24 mouse cellular contexts compared by ENCODE assay signal in genomic region chr11:99321094-99321493, GRCm38 (mm10). TPM values are rescaled to one million over a fixed set of nuclear protein-coding genes. Genes with fewer than 3 reads are reported as not detected.
"Had no signal": no experiment of that assay in that cellular context is flagged by ENCODE, and none has a peak within 500 bp of the region (broad histone marks: within the 10 kb centered on the region; RNA-seq: fewer than 3 reads in every experiment).

No protein-coding gene starts in this region.

- H3K9me3 ChIP-seq: neural tube, embryonic 13.5 days; neural tube, embryonic 15.5 days; stomach, embryonic 15.5 days had no signal

- H3K4me3 ChIP-seq: neural tube, embryonic 13.5 days; neural tube, embryonic 15.5 days; stomach, embryonic 15.5 days had no signal

- H3K27me3 ChIP-seq: neural tube, embryonic 13.5 days; neural tube, embryonic 15.5 days; stomach, embryonic 15.5 days had no signal

- H3K4me2 ChIP-seq: neural tube, embryonic 13.5 days; neural tube, embryonic 15.5 days; stomach, embryonic 15.5 days had no signal

- H3K9ac ChIP-seq: neural tube, embryonic 13.5 days; neural tube, embryonic 15.5 days; stomach, embryonic 15.5 days had no signal

- H3K36me3 ChIP-seq: neural tube, embryonic 13.5 days; neural tube, embryonic 15.5 days; stomach, embryonic 15.5 days had no signal

- H3K27ac ChIP-seq: neural tube, embryonic 13.5 days; neural tube, embryonic 15.5 days; stomach, embryonic 15.5 days; stomach, postnatal 0 days had no signal

- DNase-seq: right cerebral cortex, adult 18-20 months; right cerebral cortex, postnatal 14 days; right cerebral cortex, postnatal 25 days; right cerebral cortex, postnatal 4 days; spleen, adult 18-20 months; thymus, adult 18-20 months; thymus, adult 2 months; thymus, postnatal 14 days; thymus, postnatal 25 days; thymus, postnatal 36 days; thymus, postnatal 4 days had no signal

- H3K4me1 ChIP-seq: neural tube, embryonic 13.5 days had no signal

RNA-seq across cellular contexts. Expression of gene Krt25, which starts 1.7 kb away (rescaled TPM):
- total RNA-seq: neutrophil, adult 5-6 weeks had no signal
- polyA plus RNA-seq: small intestine, adult 2 months; spleen, adult 2 months; stomach, embryonic 14.5 days; testis, adult 2 months; urinary bladder, adult 2 months had no signal

RNA-seq across cellular contexts. Expression of gene Krt26, which starts 16.7 kb away (rescaled TPM):
- total RNA-seq: neutrophil, adult 5-6 weeks had no signal
- polyA plus RNA-seq: small intestine, adult 2 months; spleen, adult 2 months; stomach, embryonic 14.5 days; stomach, embryonic 16.5 days; stomach, postnatal 0 days; thymus, adult 2 months; thymus, postnatal 0 days; urinary bladder, adult 2 months had no signal

RNA-seq across cellular contexts. Expression of gene Krt27, which starts 29.8 kb away (rescaled TPM):
- total RNA-seq: neutrophil, adult 5-6 weeks had no signal
- polyA plus RNA-seq: neural tube, embryonic 14.5 days; small intestine, adult 2 months; spleen, adult 2 months; stomach, embryonic 14.5 days; stomach, embryonic 15.5 days; stomach, embryonic 16.5 days; stomach, postnatal 0 days; testis, adult 2 months; urinary bladder, adult 2 months had no signal

RNA-seq across cellular contexts. Expression of gene Krt24, which starts 36.0 kb away (rescaled TPM):
- total RNA-seq: neutrophil, adult 5-6 weeks had no signal
- polyA plus RNA-seq: neural tube, embryonic 14.5 days; neural tube, embryonic 15.5 days; small intestine, adult 2 months; spleen, adult 2 months; stomach, embryonic 15.5 days; stomach, embryonic 16.5 days; stomach, postnatal 0 days; urinary bladder, adult 2 months had no signal

RNA-seq across cellular contexts. Expression of gene Krt28, which starts 53.6 kb away (rescaled TPM):
- total RNA-seq: neutrophil, adult 5-6 weeks had no signal
- polyA plus RNA-seq: small intestine, adult 2 months; spleen, adult 2 months; stomach, embryonic 14.5 days; stomach, postnatal 0 days; thymus, adult 2 months; urinary bladder, adult 2 months had no signal
